Mouse (Mus musculus) E14TG2a.4 (cell line): Measurements from ENCODE around the gene Lrrc8e.
A peak's percentile ranks its signal among the peaks of the same experiment; 100 is the strongest.

ENCODE experiments used
- H3K27me3 ChIP-seq: 2 replicates; pipeline ENCODE4 v1.6.1; 2014; ENCODE audit warnings: low read length, control low read depth; ENCODE audit not compliant: insufficient read depth
- H3K36me3 ChIP-seq: 2 replicates; pipeline ENCODE4 v1.6.1; 2014; ENCODE audit warnings: low read length, control low read depth; ENCODE audit not compliant: insufficient read depth
- H3K4me1 ChIP-seq: replicated peaks from 2 replicates; pipeline ENCODE4 v1.6.1; 2014; ENCODE audit warnings: low read depth, low read length, control low read depth
- H3K4me3 ChIP-seq: replicated peaks from 2 replicates; pipeline ENCODE4 v1.5.1; 2014; ENCODE audit warnings: mild to moderate bottlenecking, low read length
- H3K9me3 ChIP-seq: 2 replicates; pipeline ENCODE4 v1.6.1; 2014; ENCODE audit warnings: low read length, control low read depth
- CTCF ChIP-seq: conservative IDR thresholded peaks from 2 replicates; pipeline ENCODE4 v1.5.1; 2014; ENCODE audit warnings: low read length
- NANOG ChIP-seq: IDR thresholded peaks from 2 replicates; pipeline ENCODE4 v1.6.1; 2014; ENCODE audit warnings: borderline replicate concordance, low read length, mixed read lengths
- POU5F1 ChIP-seq: IDR thresholded peaks from 2 replicates; pipeline ENCODE4 v1.6.1; 2014; ENCODE audit warnings: low read length, borderline replicate concordance

Lrrc8e gene

DNA sequence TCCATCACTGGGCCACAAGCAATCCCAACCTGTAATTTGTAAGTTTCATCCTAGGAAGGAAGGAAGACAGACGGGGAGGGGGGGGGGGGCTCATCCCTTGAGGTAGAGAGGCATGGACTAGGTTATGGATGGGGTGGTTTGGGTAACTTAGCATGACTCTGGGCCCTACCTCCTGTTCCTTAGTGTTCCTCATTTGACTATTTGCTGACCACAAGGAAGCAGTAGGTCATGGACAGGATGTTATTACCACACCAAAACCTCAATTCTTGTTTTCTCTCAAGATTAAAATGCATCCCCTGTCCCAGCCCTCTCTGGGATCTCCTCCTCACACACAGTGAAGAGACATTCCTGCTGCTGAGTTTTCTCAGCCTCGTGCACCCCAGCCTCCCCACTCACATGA lies 25.3 kb upstream of the Lrrc8e start:
- Histone ChIP-seq H3K36me3 (no peaks in the 10 kb centered on the region), H3K9me3 (no peaks in the 10 kb centered on the region), H3K27me3 (peaks cover 81% of the 10 kb centered on the region), H3K4me3 (no peak overlapping the region), H3K4me1 (peaks cover 17% of the 10 kb centered on the region)
- TF ChIP-seq CTCF (no peak), NANOG (no peak), POU5F1 (no peak)

- Histone ChIP-seq H3K4me1 (peaks cover 35% of the 10 kb centered on the region), H3K9me3 (peaks cover 15% of the 10 kb centered on the region), H3K27me3 (peaks cover 100% of the 10 kb centered on the region), H3K36me3 (no peaks in the 10 kb centered on the region), H3K4me3 (peak overlapping the region; percentile 71)
- TF ChIP-seq CTCF = peak; percentile 15
- TF ChIP-seq POU5F1 = no peak
These were observed 21.1 kb upstream of the Lrrc8e start for GRCm38 (mm10) chr8:4205246-4206123.

DNA sequence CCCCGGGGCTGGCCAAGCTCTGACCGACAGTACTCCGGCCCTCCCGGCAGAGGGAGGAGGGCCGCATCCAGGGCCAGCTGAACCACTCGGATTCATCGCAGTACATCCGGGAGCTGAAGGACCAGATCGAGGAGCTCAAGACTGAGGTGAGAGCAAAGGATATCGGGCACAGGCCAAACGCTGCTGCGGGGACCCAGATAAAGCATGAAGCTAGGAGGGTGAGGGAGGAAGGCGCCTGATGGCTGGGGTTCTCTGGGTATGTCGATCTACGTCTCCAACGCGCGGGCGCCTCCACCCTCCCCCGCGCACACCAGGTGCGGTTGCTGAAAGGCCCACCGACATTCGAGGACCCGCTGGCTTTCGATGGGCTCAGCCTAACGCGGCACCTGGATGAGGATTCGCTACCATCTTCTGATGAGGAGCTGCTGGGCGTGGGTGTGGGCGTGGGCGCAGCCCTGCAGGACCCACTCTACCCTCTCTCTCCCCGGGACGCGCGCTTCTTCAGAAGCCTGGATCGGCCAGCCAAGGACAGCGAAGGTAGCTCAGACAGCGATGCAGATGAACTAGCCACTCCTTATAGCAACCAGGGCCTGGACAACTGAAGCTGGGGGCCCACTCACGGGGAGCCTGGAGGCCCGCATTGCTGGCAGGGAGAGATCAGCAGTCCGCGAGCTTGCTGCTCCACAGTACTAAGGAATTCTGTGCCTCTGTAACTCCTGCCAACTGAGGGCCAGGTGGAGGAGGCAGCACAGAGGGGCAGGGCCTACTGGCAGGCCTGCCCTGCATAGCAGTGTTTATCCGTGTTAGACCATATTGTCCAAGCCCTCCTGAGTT lies 20.2 kb upstream of the Lrrc8e start:
- Histone ChIP-seq H3K36me3 (no peaks in the 10 kb centered on the region), H3K4me3 (peak overlapping the region; percentile 71), H3K27me3 (peaks cover 100% of the 10 kb centered on the region), H3K4me1 (peaks cover 38% of the 10 kb centered on the region), H3K9me3 (peaks cover 15% of the 10 kb centered on the region)
- no peak for TF ChIP-seq POU5F1

GRCm38 (mm10) chr8:4207016-4207350 lies 19.6 kb upstream of the Lrrc8e start:
- H3K4me3 ChIP-seq = peak overlapping the region; percentile 71; the same call in 1 of the 2 replicates
- H3K4me1 ChIP-seq = peaks cover 36% of the 10 kb centered on the region
- no peaks in the 10 kb centered on the region for H3K36me3 ChIP-seq
- peaks cover 15% of the 10 kb centered on the region for H3K9me3 ChIP-seq
- TF ChIP-seq CTCF = no peak
- TF ChIP-seq POU5F1 = no peak
- no peak for TF ChIP-seq NANOG
- H3K27me3 ChIP-seq = peaks cover 97% of the 10 kb centered on the region

- Histone ChIP-seq H3K9me3 (peaks cover 15% of the 10 kb centered on the region), H3K36me3 (no peaks in the 10 kb centered on the region), H3K27me3 (peaks cover 90% of the 10 kb centered on the region), H3K4me3 (no peak overlapping the region), H3K4me1 (peaks cover 53% of the 10 kb centered on the region)
- no peak for TF ChIP-seq POU5F1
- TF ChIP-seq CTCF = no peak
- no peak for TF ChIP-seq NANOG
These were observed 15.5 kb upstream of the Lrrc8e start for GRCm38 (mm10) chr8:4211097-4211496.

GRCm38 (mm10) chr8:4212809-4213209 lies 13.8 kb upstream of the Lrrc8e start:
- peaks cover 15% of the 10 kb centered on the region for H3K9me3 ChIP-seq
- H3K4me3 ChIP-seq = peak overlapping the region; percentile 61

DNA sequence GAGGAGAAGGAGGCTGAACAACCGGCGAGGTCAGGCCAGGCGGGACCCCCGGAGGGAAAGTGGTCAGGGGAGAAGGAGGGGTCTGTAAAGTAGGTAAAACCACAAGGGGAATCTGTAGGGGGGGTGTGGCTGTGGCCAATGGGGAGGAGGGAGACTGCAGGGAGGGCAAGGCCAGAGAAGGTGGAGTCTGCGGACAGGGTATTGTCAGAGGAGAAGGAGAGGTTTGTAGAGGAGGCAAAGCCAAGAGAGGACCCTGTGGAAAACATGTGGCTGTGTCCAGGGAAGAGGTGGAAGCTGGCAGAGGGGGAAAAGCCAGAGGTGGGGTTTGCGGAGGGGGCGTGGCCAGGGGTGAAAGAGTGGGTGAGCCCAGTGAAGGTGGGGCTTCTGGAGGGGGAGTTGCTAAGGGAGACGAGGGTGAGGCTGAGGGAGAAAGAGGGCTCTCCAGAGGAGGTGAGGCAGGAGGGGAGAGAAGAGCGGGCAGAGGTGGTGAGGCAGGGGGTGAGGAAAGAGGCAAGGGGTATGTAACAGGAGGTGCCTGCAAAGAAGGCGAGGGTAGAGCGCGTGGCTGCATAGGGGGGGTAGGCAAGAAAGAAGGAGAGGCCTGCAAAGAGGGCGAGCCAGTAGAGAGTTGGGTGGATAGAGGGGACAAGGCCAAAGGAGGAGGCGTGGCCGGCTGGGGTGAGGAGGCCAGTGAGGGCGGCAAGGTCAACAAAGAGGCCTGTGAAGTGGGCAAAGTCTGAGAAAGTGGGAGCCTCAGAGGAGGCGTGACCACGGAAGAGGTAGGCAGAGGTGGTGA lies 13.2 kb upstream of the Lrrc8e start:
- Histone ChIP-seq H3K9me3 (peaks cover 15% of the 10 kb centered on the region), H3K36me3 (no peaks in the 10 kb centered on the region), H3K27me3 (peaks cover 84% of the 10 kb centered on the region), H3K4me1 (peaks cover 47% of the 10 kb centered on the region), H3K4me3 (peak overlapping the region; percentile 61)
- TF ChIP-seq POU5F1 (no peak), NANOG (no peak), CTCF (no peak)

More at GRCm38 (mm10) chr8:4212809-4213209, 13.8 kb upstream of the Lrrc8e start:
- peaks cover 85% of the 10 kb centered on the region for H3K27me3 ChIP-seq
- TF ChIP-seq NANOG (no peak), CTCF (no peak), POU5F1 (no peak)
- peaks cover 47% of the 10 kb centered on the region for H3K4me1 ChIP-seq
- H3K36me3 ChIP-seq = no peaks in the 10 kb centered on the region
